Mouse (Mus musculus) embryo, embryonic 9.5 days (tissue): ENCODE measurements around the gene Kcnab2.

Experiments used
- DNase-seq: peaks from one replicate; pipeline ENCODE4 v3.0.0-alpha.2; 2017; ENCODE audit errors: extremely low spot score

The Kcnab2 gene

DNA sequence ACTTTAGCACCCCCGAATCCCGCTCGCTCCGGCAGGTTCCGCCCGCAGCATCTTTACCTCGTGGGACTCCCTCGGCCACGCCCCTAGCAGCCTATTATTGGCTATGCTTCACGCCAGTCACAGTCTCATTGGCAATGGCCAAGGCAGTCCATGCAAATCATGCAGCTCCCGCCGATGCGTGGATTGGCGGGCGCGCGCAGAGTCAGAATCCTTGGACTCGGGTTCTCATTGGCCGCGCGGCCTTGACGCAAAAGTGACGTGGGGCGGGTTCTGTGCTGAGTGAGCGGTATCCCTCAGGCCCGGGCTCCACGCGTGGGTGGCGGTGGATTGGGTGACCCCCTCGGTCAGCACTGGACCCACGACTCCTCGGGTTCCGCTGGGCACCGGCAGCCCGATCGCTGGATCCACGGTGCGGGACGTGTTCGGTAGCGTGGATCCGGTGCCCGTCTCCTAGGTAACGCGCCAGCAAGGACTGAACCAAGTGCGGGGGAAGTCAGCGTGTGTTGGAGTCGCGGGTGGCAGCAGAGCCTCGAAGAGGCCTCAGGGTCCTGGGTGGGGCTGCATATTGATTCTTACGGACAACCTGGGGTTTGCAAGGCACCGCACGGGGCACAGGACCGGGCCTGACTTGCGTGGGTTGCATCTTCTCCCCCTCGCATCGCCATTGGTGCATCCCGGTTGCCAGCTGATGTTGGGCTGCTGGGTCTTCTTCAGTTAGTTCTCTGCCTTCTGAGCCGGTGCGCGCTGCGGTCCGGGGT lies at the start of gene Kcnab2:
Gene Kcnab2 (minus strand): TSS at position 406 of the 758 bp plus-strand sequence.
- peak; percentile 99 for DNase-seq

DNA sequence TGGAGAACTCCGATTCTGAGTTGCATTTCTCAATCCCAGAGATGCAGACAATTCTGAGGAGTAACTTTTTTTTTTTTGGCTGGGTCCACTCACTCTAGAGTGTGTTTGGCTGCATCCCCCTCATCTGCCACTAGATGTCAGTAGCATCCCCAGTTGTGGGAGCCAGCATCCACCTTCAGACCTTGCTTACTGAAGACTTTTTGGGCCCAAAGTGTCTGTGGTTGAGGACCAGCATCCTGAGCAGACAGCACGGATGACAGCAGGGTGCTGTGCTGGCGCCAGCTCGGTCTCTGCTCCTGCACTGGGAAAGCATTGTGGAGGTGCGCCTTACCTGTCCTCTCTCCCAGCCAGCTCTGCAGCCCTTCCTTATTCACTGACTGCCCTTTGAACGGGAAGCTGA lies 42.4 kb upstream of the Kcnab2 start:
- peak; percentile 66 for DNase-seq

DNA sequence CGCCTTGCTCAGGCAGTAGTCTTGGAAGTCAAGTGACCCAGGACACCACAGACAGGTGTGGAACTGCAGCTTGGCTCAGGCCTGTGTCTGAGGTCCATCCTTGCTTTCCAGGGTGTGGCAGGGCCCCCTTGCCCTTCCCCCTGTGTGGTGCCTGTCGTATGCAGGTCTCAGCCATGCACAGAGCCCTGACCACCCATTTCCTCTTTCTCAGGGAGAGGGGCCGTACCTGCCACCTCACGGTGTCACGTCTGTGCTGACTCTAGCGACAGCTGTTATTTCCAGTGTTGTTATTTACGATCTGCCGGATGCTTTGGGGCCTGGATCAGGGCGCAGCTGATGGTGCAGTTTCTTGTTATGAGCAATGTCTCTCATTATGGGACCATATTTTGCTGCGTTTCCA lies 41.4 kb upstream of the Kcnab2 start:
- no peak for DNase-seq

DNA sequence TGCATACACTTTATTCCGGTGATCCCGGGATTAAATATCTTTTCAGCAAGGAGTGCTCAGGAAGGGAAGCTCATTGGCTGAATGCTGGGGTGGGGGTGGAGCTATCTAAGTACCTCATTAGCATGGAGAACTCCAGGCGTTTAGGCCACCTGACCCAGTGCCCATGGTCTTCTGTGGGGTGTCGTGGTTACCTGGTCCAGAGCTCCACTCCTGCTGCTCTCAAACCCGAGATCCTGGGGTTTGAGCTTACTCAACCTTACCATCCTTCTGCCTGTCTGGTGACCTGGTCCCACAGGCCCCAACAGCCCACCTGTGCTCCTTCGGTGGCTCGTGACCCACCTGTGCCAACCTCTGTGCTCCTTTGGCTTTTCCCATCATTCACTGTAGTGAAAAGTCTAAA lies 37.2 kb upstream of the Kcnab2 start:
- DNase-seq: no peak

DNA sequence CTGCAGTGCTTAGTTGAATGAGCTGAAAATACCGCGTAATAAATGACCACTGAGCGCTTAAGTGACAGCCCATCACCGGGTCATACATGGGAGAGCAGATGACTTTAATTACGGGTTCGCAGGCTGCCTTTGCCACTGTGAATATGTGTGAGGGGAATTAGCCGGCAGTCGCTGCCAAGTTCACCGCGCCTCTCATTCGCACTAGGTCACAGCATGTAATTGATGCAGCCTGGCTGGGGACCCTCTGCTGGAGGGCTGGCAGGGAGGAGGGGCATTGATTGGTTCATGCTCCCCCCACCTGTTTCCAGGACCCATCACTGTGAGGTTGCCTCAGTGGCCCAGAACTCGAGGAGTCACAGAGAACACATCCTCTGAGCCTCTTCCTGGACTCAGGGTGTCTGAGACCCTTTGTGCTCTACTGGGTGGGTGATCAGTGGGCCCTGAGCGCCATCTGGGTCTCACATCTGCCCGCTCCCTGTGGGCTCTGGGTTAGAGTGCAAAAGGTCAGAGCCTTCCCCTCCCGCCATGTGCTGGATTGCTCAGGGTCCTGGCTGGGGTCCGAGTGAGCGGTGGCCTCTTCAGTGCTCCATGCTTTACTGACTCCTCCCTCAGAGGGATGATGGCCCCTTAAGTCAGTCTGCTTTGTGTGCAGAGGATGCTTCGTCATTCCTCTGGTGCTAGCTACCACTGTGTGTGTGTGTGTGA lies 34.7 kb upstream of the Kcnab2 start:
- peak; percentile 17 for DNase-seq

DNA sequence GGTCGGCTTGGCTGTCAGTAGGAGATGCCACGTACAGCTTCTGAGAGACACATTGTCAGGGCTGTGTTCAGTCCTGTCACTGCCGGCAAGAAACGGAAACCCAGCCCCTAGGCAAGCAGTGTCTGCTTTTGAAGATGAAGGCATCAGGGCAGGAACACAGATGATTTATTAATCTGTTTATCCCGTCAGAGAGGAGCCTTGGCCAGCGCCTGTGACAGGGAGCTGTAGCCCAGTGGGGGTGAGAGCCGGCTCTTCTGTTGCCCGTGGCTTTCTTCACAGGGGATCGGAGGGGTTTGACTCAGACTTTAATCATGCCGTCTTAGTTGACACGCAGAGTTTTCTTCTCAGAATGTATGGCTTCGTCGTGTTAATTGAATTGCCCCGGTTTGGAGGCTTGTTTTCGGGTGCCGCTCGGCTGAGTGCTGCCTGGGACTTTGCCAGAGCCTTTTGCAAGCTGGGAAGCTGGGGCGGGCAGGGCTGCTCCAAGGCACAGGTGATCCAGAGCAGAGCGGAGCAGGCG lies 16.7 kb upstream of the Kcnab2 start:
- DNase-seq: no peak

DNA sequence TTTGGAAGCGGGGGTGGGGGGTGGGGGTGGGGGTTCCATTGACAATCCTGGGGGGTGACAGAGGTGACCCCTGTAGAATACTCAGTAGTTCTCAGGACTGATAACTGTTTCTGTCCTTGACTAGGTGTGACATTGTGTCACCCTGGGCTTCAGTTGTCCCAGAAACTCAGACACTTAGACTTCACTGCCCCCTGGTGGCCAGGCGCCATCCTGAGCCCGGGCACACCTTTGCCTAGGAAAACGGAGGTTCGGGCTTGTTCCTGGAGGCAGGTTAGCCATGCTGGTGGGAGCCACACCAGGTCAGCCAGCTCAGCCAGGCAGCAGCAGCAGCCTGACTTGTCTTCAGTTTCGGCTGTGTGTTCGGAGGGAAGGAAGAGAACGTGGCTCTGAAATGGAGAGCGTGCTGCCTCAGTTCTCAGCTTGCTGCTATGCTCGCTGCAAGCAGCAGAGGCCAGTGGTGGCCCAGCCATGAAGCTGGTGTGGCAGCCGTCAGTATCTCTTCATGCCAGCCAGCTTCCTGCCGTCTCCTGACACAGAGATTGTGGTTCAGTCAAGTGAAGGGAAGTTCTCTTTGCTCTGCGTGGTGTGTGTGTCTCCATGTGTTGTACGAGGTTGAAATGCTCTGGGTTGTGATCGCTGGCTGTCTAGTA lies 13.7 kb upstream of the Kcnab2 start:
- DNase-seq: peak; percentile 66

DNA sequence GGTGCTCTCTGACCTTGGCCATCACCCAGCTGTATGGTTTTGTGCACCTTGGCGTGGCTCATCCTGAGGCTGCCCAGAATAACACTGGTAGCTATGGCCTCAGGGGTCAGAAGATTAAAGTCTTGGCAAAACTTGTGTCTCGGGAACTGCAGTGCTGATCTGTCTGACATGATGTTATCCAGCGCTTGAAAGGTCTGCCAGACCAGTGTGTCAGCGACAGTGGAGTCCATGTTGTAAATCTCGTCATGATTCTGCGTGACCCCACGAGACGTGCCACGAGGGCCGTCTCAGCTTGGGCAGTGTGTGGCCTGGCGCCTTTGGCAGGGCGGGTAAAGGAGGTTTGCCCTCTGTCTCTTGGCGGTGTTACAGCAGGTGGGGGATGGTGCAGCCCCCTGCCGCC lies 12.6 kb upstream of the Kcnab2 start:
- DNase-seq: no peak

DNA sequence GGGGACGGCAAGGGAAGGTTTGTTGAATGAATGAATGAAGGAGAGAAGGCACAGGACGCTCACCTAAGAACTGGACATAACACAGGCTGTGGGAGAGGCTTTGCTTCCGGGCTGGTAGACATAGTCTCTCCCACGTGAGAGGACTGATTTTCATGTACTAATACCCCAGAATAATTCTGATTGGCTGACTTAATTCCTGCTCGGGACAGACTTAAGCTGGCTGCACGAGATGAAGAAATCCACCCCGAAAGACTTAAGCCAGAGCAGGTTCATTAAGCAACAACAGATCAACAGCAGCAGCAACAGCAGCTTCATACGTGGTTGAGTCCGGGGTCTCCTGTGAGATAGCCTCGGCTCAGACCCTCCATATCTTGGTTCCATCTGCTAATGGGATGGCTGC lies 10.4 kb upstream of the Kcnab2 start:
- DNase-seq: no peak

DNA sequence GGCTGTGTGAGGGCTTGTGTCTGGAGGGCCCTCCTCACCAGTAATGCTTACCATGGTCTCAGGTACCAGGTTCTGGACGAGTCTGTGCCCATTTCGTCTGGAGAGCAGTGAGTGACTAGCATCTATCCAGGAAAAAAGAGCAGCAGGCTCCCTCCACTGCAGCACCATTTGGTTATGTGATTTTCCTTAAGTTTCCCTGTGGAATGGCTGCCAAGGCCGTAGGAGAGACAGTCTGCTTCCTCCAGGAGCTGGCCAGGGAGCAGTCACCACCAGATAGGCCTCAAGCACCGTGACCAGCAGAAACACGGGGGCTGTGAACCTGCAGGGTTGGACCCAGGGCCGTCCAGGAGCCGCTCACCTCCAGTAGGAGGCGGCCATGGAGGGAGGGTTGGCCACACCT lies 2.8 kb upstream of the Kcnab2 start:
- DNase-seq: no peak

DNA sequence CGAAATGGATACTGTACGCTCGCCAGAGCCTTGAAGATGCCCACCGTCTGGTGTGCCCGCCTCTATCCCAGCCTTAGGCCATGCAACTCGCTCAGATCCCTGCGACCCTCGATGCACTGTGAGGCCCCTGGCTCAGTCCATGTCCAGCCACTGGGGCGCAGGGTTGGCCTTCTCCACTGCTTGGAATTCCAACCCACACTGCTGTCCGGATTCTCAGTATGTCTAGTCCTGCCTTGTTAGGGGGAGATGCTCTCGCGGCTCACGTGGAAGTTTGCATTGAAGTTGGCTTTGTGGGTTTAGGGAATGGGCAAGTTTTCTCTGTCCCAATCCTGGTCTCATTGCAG lies 525 bp upstream of the Kcnab2 start:
- DNase-seq: no peak

DNA sequence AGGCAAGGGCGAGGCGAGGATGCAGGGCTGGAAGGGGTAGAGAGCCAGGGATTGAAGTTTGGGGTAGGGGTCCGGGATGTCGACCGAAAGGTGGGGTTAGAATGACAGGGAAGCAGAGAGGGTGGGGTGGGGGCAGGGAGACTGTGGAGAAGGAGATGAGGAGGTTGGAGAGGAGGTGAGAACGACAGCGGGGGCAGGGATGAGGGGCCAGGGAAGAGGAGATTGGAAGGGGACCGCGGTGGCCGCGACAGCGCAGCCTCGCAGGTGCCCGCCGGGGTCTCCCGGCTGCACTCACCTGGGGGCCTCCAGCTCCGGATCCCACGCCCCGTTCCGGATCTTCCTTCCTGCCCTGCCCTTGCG lies 585 bp downstream of the Kcnab2 start:
- no peak for DNase-seq

DNA sequence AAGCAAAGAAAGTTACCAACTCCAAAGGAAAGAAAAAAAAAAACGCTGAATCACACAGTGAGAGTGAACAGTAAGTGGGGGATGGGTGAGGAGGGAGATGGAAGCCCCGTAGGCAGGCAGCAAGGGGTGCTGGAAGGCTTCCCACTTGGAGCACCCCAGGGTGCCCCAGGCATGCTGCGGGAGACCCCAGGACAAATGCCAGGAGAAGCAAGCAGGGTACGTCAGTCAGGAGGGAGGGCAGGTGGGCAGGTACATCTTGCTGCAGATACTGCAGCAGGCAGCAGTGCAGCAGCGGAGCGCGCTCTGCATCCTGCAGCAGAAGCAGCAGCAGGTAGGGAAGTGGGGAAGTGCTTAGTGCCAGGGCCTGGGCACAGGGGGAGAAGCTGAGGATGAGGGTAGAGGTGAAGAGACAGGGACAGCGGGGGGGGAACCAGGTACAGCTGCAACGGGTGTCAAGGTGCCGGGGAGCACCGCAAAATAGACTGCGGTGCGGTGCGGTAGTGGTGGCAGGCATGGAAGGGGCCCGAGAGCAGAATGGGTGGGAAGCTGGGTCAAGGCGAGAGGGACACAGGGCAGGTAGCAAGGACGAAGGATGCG lies 1.1 kb downstream of the Kcnab2 start, which contains the start of gene Nphp4:
Gene Nphp4 (plus strand): TSS at position 280 of the 597 bp plus-strand sequence.
- no peak for DNase-seq

DNA sequence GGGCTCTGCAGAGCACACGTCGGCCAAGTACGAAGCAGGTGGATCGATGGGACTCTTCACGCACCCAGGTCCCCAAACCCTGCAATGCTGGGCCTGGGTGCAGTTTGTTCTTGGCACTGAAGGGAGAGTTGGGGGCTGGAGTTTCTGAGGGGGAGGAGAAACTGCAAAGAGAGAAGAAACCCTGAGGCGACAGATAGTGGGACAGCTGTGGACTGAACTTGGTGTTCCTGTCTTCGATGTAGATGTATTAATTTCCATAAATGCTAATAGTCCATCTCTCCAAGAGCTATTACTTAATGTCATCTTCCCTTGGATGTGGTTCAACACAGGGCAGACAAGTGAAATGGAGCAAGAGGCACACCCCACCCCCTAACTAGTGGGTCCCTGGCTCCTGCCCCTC lies 1.7 kb downstream of the Kcnab2 start:
- DNase-seq: no peak

DNA sequence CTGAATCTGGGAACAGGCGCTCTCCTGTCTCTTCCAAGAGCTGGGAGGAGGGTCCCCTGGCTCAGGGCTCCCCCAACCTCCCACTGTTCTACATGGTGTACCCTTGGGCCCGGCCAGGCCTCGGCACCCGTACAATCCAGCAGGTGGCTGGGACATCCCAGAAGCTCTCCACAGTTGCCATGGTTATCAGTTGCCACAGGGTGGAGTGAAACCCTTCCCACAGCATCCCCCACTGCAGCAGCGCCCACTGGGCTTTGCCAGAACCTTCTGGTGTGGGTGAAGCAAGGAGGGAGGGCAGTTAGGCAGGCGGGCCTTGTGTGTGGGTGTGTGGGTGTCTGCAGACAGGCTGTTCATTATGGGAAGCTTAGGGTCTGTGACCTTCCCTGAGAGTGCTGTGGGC lies 9.7 kb downstream of the Kcnab2 start:
- DNase-seq: no peak

DNA sequence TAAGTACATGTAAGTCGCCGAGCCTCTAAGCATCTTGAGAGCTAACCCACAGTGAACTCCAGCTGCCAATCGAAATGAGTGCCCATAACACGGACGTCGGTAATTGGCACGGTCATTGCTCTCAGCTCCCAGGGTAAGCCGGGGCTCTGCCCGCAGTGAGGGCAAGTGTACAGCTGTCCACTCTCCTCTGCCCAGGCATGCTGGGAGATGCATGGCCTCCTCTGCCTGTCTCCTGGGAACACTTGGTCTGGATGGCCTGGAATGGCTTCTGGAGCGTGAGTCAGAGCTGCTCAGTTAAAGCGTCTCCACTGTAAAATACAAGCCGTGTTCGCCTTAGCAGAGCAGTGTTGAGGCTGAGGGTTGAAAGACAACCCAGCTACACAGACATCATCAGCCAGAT lies 11.1 kb downstream of the Kcnab2 start:
- DNase-seq: no peak

DNA sequence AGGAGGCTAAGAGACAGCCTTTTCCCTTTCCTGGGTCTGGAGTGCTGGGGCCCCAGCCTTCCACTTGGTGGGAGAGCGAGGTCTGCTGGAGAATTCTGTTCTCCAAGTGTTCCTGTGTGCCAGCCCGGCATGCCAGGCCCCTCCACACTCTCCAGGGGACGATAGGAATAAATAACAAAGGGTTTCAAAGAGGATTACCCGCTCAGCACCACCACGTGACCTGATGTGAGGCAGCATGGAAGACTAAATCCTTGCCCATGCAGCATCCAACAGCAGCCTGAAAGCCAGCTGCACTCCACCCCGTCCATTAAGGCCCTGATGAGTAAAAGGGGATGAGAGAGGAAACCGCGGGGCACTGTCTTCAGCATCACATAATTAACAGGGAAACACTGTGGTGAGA lies 12.6 kb downstream of the Kcnab2 start:
- DNase-seq: no peak

DNA sequence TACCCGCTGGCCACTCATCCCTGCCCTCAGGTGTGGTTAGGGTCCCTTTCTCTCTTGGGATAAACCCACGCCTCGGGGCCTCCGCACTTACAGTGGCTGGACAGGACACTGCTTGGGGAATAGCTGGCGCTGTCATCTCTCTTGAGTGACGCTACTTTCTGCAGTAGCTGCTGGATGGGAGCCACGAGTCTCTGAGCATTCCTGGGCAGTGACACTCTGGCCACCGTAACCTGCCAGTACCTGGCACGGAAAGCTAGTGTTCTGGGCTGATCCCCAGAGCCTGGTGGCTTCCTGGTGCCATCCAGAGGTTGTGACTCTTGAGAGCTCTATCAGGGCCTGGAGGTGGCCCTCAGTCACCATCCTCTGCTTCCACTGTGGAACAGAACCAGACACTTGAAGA lies 14.5 kb downstream of the Kcnab2 start:
- no peak for DNase-seq

DNA sequence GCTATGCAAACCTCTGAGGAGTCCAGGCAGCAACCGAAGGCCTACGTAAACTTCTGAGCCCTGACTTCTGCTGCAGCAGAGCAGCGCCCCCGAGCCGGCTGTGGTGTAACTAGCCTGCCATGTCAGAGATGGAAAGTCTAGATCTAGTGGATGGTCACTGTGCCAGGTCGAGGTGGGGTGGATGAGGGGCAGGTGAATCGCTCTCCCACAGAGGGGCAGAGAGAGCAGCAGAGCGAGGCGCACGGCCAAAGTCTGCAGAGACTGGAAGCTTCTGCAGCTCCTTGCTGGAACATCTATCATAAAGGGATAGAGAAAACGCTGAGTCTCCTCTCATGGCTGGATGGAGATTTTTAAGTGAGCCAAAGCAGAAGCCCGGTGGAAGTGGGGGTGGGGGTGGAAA lies 15.2 kb downstream of the Kcnab2 start:
- no peak for DNase-seq

DNA sequence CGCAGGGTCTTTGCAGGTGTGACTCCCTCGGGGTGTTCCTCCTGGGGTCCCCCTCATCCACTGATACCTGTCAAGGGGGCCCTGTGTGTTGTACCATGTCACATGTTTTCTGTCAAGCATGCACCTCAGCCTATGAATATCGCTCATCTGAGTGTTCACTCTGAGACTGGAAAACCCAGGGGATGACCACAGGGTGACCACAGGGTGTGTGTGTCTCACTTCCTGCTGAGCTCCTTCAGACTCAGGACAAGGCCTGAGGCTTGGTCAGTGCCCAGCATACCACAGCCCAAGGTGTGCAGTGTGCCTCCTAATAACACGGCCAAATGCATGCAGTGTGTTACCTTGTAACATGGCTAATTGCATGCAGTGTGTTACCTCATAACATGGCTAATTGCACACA lies 20.0 kb downstream of the Kcnab2 start:
- DNase-seq: no peak

DNA sequence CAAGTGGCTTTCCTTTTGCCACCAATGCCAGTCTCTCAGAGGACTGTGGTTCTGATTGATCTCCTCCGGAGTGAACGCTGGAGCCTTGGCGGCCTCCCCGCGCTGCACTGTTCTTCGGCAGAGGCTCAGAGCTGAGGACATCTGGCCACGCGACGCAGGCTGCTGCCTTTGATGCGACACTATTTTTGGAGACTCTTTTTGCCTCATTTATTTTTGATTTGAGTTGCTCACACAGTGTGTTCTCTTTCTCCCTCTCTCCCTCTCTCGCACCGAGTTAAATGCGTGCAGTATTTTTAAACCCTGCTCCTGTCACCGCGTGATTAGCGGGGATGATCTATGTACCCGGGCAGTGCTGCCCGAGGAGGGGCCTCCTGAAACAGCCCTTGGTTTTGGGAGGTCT lies 21.1 kb downstream of the Kcnab2 start:
- no peak for DNase-seq

DNA sequence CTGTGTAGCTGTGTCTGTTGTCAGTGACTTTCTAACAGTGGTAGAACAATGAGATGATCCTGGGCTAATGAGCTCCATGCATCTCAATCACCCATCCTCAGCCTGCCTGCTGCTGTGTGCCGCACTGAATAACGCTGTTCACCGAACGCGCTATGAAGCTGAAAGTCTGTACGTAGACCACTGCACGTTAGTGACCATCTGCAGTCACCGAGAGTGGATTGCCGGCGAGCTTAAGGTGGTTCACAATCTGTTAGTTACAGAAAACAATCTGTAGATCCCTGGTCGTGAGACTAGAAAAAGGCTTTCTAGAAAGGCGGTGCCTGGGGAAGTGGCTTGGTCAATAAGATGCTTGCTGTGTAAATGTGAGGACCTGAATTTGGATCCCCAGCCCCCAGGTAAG lies 23.5 kb downstream of the Kcnab2 start:
- DNase-seq: no peak

DNA sequence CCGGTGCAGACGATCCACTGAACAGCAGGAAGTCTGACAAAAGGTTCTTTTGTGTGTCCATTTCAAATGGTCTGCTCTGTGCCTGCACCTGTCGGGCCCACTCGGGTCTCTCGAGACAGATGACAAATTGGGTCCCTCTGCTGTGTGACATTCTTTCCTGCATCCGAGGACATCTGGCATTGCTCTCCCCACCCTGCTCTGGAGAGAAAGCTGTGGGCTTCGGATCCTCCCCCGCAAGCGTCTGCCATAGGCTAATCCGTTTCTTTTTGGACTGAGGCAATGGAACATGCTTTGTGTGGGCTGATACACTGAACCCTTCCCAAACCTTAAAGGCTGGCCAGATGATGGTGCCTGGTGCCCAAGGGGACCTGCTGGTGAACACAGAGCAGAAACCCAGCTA lies 24.6 kb downstream of the Kcnab2 start:
- DNase-seq: no peak
